Mouse (Mus musculus) heart, postnatal 0 days (tissue): Measurements from ENCODE around the gene Rnf40.
A peak's percentile ranks its signal among the peaks of the same experiment; 100 is the strongest.

ENCODE experiments used
- CTCF ChIP-seq: IDR thresholded peaks from 2 replicates; pipeline ENCODE4 v1.5.1; 2016; ENCODE audit warnings: antibody characterized with exemption, control low read depth, low read depth
- EP300 ChIP-seq: IDR thresholded peaks from 2 replicates; pipeline ENCODE4 v1.6.1; 2016; ENCODE audit warnings: antibody characterized with exemption, low read depth

DNA sequence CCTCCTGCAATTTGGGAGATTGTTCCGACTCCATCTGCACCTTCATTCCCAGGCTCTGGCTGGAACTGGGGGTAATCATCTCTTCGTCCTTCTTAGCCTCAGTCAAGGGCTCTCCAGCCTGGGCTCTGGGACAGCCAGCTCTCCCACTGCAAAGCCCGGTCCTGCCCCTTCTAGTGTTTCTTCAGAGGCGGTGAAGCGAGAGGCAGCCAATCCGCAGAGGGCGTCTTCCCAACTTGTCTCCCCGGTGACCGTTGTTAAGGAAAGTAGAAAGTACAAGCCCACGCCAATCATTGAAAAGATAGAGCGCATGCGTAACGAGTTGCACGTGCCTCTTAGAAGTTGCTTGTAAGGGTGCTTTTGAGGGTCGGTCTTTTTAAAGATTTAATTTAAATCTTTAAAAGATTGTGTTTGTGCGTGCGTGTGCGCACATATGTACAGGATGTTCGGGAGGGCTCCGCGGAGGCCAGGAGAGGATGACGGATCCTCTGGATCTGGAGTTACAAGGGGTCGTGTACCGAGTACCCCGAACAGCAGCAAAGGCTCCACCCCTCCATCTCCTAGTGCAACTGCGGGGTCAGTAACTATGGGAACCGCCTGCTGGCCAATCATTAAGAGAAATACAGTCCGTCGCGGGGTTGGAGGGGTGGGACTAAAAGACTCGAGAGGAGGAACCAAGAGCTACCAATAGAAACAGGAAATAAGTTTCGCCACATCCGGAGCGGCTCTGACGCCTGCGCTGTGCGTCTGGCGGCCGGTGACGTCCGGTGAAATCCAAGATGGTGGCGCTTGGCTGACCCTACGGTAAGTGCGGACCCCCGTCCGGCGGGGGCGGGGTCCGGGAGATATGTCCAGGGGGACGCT is at the start of gene Rnf40, which contains the start of gene Ccdc189:
- TF ChIP-seq CTCF (no peak), EP300 (0 out of 2 replicates have a peak, but pooled peaks have one; percentile 6)
